Mouse (Mus musculus): ENCODE results near the gene Sec24b. TPM values are rescaled to one million over a fixed set of nuclear protein-coding genes. Genes with fewer than 3 reads are reported as not detected.

The Sec24b gene
- total and polyA plus RNA-seq, 3 experiments, result 29.8 to 33.2 (median 30.8) TPM

DNA sequence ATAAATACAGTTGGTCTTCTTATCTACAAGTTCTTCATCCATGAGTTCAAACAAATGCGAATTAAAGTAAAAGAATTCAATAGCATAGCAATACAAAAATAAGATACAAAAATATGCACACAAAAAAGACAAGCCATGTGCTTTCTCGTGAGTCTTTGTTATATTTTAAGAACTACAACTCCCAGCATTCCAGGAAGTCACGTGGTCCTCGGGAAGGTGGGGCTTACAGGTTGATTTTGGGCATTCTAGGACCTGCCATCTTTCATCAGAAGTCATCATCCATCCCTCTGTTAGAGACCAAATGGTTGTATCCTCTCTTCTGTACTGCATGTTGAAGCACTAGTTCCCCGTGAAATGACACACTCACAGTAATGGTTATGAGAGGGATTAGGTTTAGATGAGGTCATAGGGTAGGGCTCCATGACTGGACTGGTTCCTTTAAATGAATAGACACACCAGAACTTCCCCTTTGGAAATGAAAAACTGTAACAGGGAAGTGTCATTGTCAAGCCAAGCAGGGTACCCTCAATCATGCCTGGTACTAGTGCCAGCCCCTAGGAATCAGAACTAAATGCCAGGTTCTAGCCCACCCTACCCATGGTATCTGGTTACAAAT is 112.1 kb downstream of the Sec24b start:
- TF ChIP-seq CTCF (IDR thresholded peaks at IDR 0.05), result no peak
- no peak for TF ChIP-seq POLR2A (IDR thresholded peaks at IDR 0.05; ENCODE audit: insufficient read depth, low read depth, low read length)
- no peak for TF ChIP-seq EP300 (IDR thresholded peaks at IDR 0.05; ENCODE audit: insufficient read depth, low read depth, low read length)
- Histone ChIP-seq H3K27ac (no peak overlapping the region), H3K4me1 (ENCODE audit: control insufficient read depth, insufficient read depth, low read length) (no peaks in the 10 kb centered on the region; the same call in 1 of the 2 replicates), H3K4me3 (no peak overlapping the region), H3K79me2 (replicated peaks; ENCODE audit: control insufficient read depth, insufficient read depth, low read length) (no peaks in the 10 kb centered on the region), H3K36me3 (ENCODE audit: control insufficient read depth, insufficient read depth, low read length) (no peaks in the 10 kb centered on the region), H3K27me3 (ENCODE audit: control insufficient read depth, insufficient read depth, low read length) (no peaks in the 10 kb centered on the region), H3K9ac (ENCODE audit: low read depth, low read length) (no peak overlapping the region)
- intact Hi-C loops (cut with DNase I), result no loop called here
- DNase-seq, result no peak
- WGBS, result 74% methylated on average over 5 of the region's 5 CpGs

GRCm38 (mm10) chr3:129948359-129948758 is 113.0 kb downstream of the Sec24b start:
- no peak for TF ChIP-seq CTCF (IDR thresholded peaks at IDR 0.05)
- no peak for TF ChIP-seq POLR2A (IDR thresholded peaks at IDR 0.05; ENCODE audit: insufficient read depth, low read depth, low read length)
- TF ChIP-seq EP300 (IDR thresholded peaks at IDR 0.05; ENCODE audit: insufficient read depth, low read depth, low read length), result no peak
- Histone ChIP-seq H3K79me2 (replicated peaks; ENCODE audit: control insufficient read depth, insufficient read depth, low read length) (no peaks in the 10 kb centered on the region), H3K27ac (no peak overlapping the region), H3K4me3 (no peak overlapping the region), H3K4me1 (ENCODE audit: control insufficient read depth, insufficient read depth, low read length) (no peaks in the 10 kb centered on the region; the same call in 1 of the 2 replicates), H3K27me3 (ENCODE audit: control insufficient read depth, insufficient read depth, low read length) (no peaks in the 10 kb centered on the region), H3K36me3 (ENCODE audit: control insufficient read depth, insufficient read depth, low read length) (no peaks in the 10 kb centered on the region), H3K9ac (ENCODE audit: low read depth, low read length) (no peak overlapping the region)
- 57% methylated on average over 5 of the region's 5 CpGs for WGBS
- DNase-seq, result peak in 1 of 2 experiments; percentile 44
- intact Hi-C loops (cut with DNase I), result no loop called here

DNA sequence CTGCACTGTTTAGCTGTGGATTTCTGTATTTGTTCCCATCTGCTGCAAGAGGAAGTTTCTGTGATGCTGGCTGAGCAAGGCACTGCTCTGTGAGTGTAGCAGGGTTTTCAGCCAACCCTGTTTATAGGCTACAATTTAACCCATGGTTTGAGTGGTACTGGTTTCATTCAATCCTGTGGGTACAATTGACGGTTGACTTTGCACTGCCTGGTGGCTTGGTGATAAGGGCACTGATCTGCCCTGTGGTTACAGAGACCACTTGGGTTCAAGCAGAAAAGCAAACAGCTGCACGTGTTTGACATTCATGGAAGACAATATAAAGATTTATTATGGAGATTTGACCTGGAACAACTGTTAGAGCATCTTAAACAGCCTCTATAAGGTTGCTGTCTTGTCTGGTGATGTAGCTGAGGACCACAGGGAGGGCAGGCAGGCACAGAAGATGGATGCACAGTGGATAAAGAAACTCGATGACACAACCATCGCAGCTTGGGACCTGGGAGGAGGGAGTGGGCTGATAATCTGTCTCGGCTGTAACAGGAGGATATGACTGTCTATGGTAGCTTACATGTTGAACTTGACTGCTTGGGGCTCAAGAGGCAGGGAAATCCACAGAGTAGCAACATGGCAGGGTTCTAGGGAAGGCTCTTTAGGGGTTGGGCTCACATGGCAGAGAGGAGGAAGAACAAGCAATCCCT is 115.0 kb downstream of the Sec24b start:
- WGBS, result 60% methylated on average over 5 of the region's 5 CpGs
- H3K36me3 ChIP-seq (ENCODE audit: control insufficient read depth, insufficient read depth, low read length), result no peaks in the 10 kb centered on the region
- no peak overlapping the region for H3K27ac ChIP-seq
- intact Hi-C loops (cut with DNase I), result no loop called here
- no peak for DNase-seq
- H3K4me3 ChIP-seq, result no peak overlapping the region
- H3K27me3 ChIP-seq (ENCODE audit: control insufficient read depth, insufficient read depth, low read length), result no peaks in the 10 kb centered on the region
- no peak overlapping the region for H3K9ac ChIP-seq (ENCODE audit: low read depth, low read length)
- H3K4me1 ChIP-seq (ENCODE audit: control insufficient read depth, insufficient read depth, low read length), result no peaks in the 10 kb centered on the region; the same call in 1 of the 2 replicates
- TF ChIP-seq POLR2A (IDR thresholded peaks at IDR 0.05; ENCODE audit: insufficient read depth, low read depth, low read length), result no peak
- TF ChIP-seq EP300 (IDR thresholded peaks at IDR 0.05; ENCODE audit: insufficient read depth, low read depth, low read length), result no peak
- no peak for TF ChIP-seq CTCF (IDR thresholded peaks at IDR 0.05)
- H3K79me2 ChIP-seq (replicated peaks; ENCODE audit: control insufficient read depth, insufficient read depth, low read length), result no peaks in the 10 kb centered on the region

GRCm38 (mm10) chr3:129943813-129944212 is 117.5 kb downstream of the Sec24b start:
- Histone ChIP-seq H3K4me1 (ENCODE audit: control insufficient read depth, insufficient read depth, low read length) (no peaks in the 10 kb centered on the region; the same call in 1 of the 2 replicates), H3K27me3 (ENCODE audit: control insufficient read depth, insufficient read depth, low read length) (no peaks in the 10 kb centered on the region), H3K36me3 (ENCODE audit: control insufficient read depth, insufficient read depth, low read length) (no peaks in the 10 kb centered on the region), H3K79me2 (replicated peaks; ENCODE audit: control insufficient read depth, insufficient read depth, low read length) (no peaks in the 10 kb centered on the region), H3K27ac (no peak overlapping the region), H3K4me3 (no peak overlapping the region), H3K9ac (ENCODE audit: low read depth, low read length) (no peak overlapping the region)
- intact Hi-C loops (cut with DNase I), result no loop called here
- 35% methylated on average over 4 of the region's 4 CpGs for WGBS
- no peak for DNase-seq
- TF ChIP-seq CTCF (IDR thresholded peaks at IDR 0.05), result no peak
- no peak for TF ChIP-seq POLR2A (IDR thresholded peaks at IDR 0.05; ENCODE audit: insufficient read depth, low read depth, low read length)
- no peak for TF ChIP-seq EP300 (IDR thresholded peaks at IDR 0.05; ENCODE audit: insufficient read depth, low read depth, low read length)

- no peak for DNase-seq
- Histone ChIP-seq H3K79me2 (replicated peaks; ENCODE audit: control insufficient read depth, insufficient read depth, low read length) (no peaks in the 10 kb centered on the region), H3K27me3 (ENCODE audit: control insufficient read depth, insufficient read depth, low read length) (no peaks in the 10 kb centered on the region), H3K27ac (no peak overlapping the region), H3K4me3 (no peak overlapping the region), H3K36me3 (ENCODE audit: control insufficient read depth, insufficient read depth, low read length) (no peaks in the 10 kb centered on the region), H3K4me1 (ENCODE audit: control insufficient read depth, insufficient read depth, low read length) (no peaks in the 10 kb centered on the region; the same call in 1 of the 2 replicates), H3K9ac (ENCODE audit: low read depth, low read length) (no peak overlapping the region)
- intact Hi-C loops (cut with DNase I), result no loop called here
- TF ChIP-seq POLR2A (IDR thresholded peaks at IDR 0.05; ENCODE audit: insufficient read depth, low read depth, low read length) (no peak), CTCF (IDR thresholded peaks at IDR 0.05) (no peak), EP300 (IDR thresholded peaks at IDR 0.05; ENCODE audit: insufficient read depth, low read depth, low read length) (no peak)
- 88% methylated on average over 1 of the region's 1 CpGs for WGBS
Observed at GRCm38 (mm10) chr3:129941291-129941690, 120.1 kb downstream of the Sec24b start.

DNA sequence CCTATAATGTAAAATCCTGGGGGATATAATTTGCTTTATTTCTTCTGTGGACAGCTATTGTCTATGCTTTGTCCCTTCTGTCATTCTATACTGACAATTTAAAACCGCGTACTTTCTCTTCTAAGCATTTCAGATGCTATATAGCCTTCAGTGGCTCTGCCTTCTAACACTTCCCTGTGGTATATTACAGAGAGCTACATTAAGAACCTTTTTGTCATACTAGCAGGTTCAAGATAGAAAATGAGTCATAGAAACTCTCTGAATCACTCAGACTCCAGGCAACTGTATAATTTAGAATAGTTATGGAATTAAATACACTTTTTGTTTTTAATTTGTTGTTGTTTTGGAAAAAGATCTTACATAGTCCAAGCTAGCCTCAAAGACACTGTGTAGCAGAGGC is 120.6 kb downstream of the Sec24b start:
- no peak for DNase-seq
- H3K27ac ChIP-seq, result no peak overlapping the region
- 97% methylated on average over 2 of the region's 2 CpGs for WGBS
- intact Hi-C loops (cut with DNase I), result no loop called here
- no peaks in the 10 kb centered on the region for H3K79me2 ChIP-seq (replicated peaks; ENCODE audit: control insufficient read depth, insufficient read depth, low read length)
- no peaks in the 10 kb centered on the region; the same call in 1 of the 2 replicates for H3K4me1 ChIP-seq (ENCODE audit: control insufficient read depth, insufficient read depth, low read length)
- no peak overlapping the region for H3K9ac ChIP-seq (ENCODE audit: low read depth, low read length)
- no peaks in the 10 kb centered on the region for H3K36me3 ChIP-seq (ENCODE audit: control insufficient read depth, insufficient read depth, low read length)
- H3K4me3 ChIP-seq, result no peak overlapping the region
- no peak for TF ChIP-seq EP300 (IDR thresholded peaks at IDR 0.05; ENCODE audit: insufficient read depth, low read depth, low read length)
- no peak for TF ChIP-seq CTCF (IDR thresholded peaks at IDR 0.05)
- TF ChIP-seq POLR2A (IDR thresholded peaks at IDR 0.05; ENCODE audit: insufficient read depth, low read depth, low read length), result no peak
- H3K27me3 ChIP-seq (ENCODE audit: control insufficient read depth, insufficient read depth, low read length), result no peaks in the 10 kb centered on the region

All from heart, adult 2 months (tissue).